Mouse (Mus musculus) thymus, adult 2 months (tissue): Measurements from ENCODE around the gene Grin2b.

Source experiments
- CTCF ChIP-seq: fragments of 200-500 bp; IDR thresholded peaks from 2 replicates; pipeline ENCODE4 v1.5.1; 2012; ENCODE audit warnings: mild to moderate bottlenecking, control low read depth, low read length, moderate library complexity, borderline replicate concordance; ENCODE audit not compliant: control insufficient read depth, poor library complexity, insufficient read depth; ENCODE audit errors: extremely low read depth
- POLR2A ChIP-seq: fragments of 200-500 bp; IDR thresholded peaks from 2 replicates; pipeline ENCODE4 v1.6.1; 2012; ENCODE audit warnings: mild to moderate bottlenecking, low read length, control low read depth, moderate library complexity; ENCODE audit not compliant: control insufficient read depth, poor library complexity, insufficient read depth; ENCODE audit errors: extremely low read depth

GRCm38 (mm10) chr6:136139967-136140366 is 33.3 kb downstream of the Grin2b start:
- TF ChIP-seq CTCF (no peak), POLR2A (no peak)
